Mouse (Mus musculus): ENCODE results near the gene Gm6525. TPM values are rescaled to one million over a fixed set of nuclear protein-coding genes. Genes with fewer than 3 reads are reported as not detected.

The Gm6525 gene
- total RNA-seq, 2 experiments from 2014 or later: not detected

- DNase-seq (ENCODE audit: extremely low spot score in 1 of 2, low spot score in 1 of 2): no peak
Measured at GRCm38 (mm10) chr3:84208917-84209513, 35.1 kb downstream of the Gm6525 start.

- no peak for DNase-seq (ENCODE audit: extremely low spot score in 1 of 2, low spot score in 1 of 2)
Measured at GRCm38 (mm10) chr3:84211340-84211875, 37.5 kb downstream of the Gm6525 start.

- DNase-seq (ENCODE audit: extremely low spot score in 1 of 2, low spot score in 1 of 2): peak in 1 of 2 experiments; percentile 50
Measured at GRCm38 (mm10) chr3:84214501-84214900, 40.6 kb downstream of the Gm6525 start.

- no peak for DNase-seq (ENCODE audit: extremely low spot score in 1 of 2, low spot score in 1 of 2)
Measured at GRCm38 (mm10) chr3:84215253-84215652, 41.3 kb downstream of the Gm6525 start.

GRCm38 (mm10) chr3:84215743-84216360 is 41.9 kb downstream of the Gm6525 start:
- no peak for DNase-seq (ENCODE audit: extremely low spot score in 1 of 2, low spot score in 1 of 2)

- DNase-seq (ENCODE audit: extremely low spot score in 1 of 2, low spot score in 1 of 2): no peak
Measured at GRCm38 (mm10) chr3:84217118-84217960, 43.4 kb downstream of the Gm6525 start.

- DNase-seq (ENCODE audit: extremely low spot score in 1 of 2, low spot score in 1 of 2): no peak
Measured at GRCm38 (mm10) chr3:84217961-84218351, 44.1 kb downstream of the Gm6525 start.

- no peak for DNase-seq (ENCODE audit: extremely low spot score in 1 of 2, low spot score in 1 of 2)
Measured at GRCm38 (mm10) chr3:84218498-84218897, 44.6 kb downstream of the Gm6525 start.

GRCm38 (mm10) chr3:84219166-84219710 is 45.3 kb downstream of the Gm6525 start:
- no peak for DNase-seq (ENCODE audit: extremely low spot score in 1 of 2, low spot score in 1 of 2)

- no peak for DNase-seq (ENCODE audit: extremely low spot score in 1 of 2, low spot score in 1 of 2)
Measured at GRCm38 (mm10) chr3:84219720-84220273, 45.9 kb downstream of the Gm6525 start.

GRCm38 (mm10) chr3:84220326-84220725 is 46.4 kb downstream of the Gm6525 start:
- no peak for DNase-seq (ENCODE audit: extremely low spot score in 1 of 2, low spot score in 1 of 2)

- peak in 1 of 2 experiments; percentile 55 for DNase-seq (ENCODE audit: extremely low spot score in 1 of 2, low spot score in 1 of 2)
Measured at GRCm38 (mm10) chr3:84220748-84221147, 46.8 kb downstream of the Gm6525 start.

Other genes starting within 250 kb of the Gm6525 start
- gene Tmem131l, start 133.9 kb upstream of the Gm6525 start, total RNA-seq (2021): 10 to 100 TPM; 28.7 to 33.8 TPM
- 1 to 10 TPM; 1.4 to 2.2 TPM for gene Mnd1, start 18.3 kb upstream of the Gm6525 start, total RNA-seq (2021)
- 100 to 1,000 TPM; 403 to 407 TPM for gene Trim2, start 132.8 kb downstream of the Gm6525 start, total RNA-seq (2021)

Data from layer of hippocampus, postnatal 25 days (tissue).